Mouse (Mus musculus) limb, embryonic 10.5 days (tissue): ENCODE measurements around the gene Katnal1. TPM values are rescaled to one million over a fixed set of nuclear protein-coding genes. Genes with fewer than 3 reads are reported as not detected.

Experiments used
- DNase-seq: peaks from one replicate; pipeline ENCODE4 v3.0.0-alpha.2; 2017; ENCODE audit warnings: low spot score
- H3K27ac ChIP-seq: fragments of 300-500 bp; sonication (generic); 2 replicates; pipeline ENCODE4 v1.5.1; 2016; ENCODE audit warnings: mild to moderate bottlenecking
- H3K27me3 ChIP-seq: fragments of 300-500 bp; sonication (generic); 2 replicates; pipeline ENCODE4 v1.6.1; 2016; ENCODE audit warnings: low read depth, mild to moderate bottlenecking; ENCODE audit not compliant: poor library complexity, severe bottlenecking
- H3K36me3 ChIP-seq: fragments of 300-500 bp; sonication (generic); 2 replicates; pipeline ENCODE4 v1.6.1; 2016; ENCODE audit warnings: mild to moderate bottlenecking, moderate library complexity
- H3K4me1 ChIP-seq: fragments of 300-500 bp; sonication (generic); 2 replicates; pipeline ENCODE4 v1.6.1; 2016
- H3K4me3 ChIP-seq: fragments of 300-500 bp; sonication (generic); 2 replicates; pipeline ENCODE4 v1.5.1; 2016; ENCODE audit warnings: mild to moderate bottlenecking, moderate library complexity
- H3K9me3 ChIP-seq: fragments of 300-500 bp; sonication (generic); replicated peaks from 2 replicates; pipeline ENCODE4 v1.6.1; 2016; ENCODE audit warnings: mild to moderate bottlenecking
- WGBS: fragments of 180-500 bp; shearing (Covaris S2); methylation state at CpG from one replicate; pipeline ENCODE4 v1.1.7; 2016; 5-methylcytosine and 5-hydroxymethylcytosine counted together
- polyA plus RNA-seq: library from polyadenylated mRNA; unstranded; fragments of >200 nt; fragmentation: Nextera tagmentation; extraction: Ambion mirVana; gene quantifications from 2 replicates; pipeline ENCODE4 v1.2.1, GENCODE M21; 2016

Gene Katnal1
- polyA plus RNA-seq, 1 experiment from 2014 or later, result 19.3 TPM

DNA sequence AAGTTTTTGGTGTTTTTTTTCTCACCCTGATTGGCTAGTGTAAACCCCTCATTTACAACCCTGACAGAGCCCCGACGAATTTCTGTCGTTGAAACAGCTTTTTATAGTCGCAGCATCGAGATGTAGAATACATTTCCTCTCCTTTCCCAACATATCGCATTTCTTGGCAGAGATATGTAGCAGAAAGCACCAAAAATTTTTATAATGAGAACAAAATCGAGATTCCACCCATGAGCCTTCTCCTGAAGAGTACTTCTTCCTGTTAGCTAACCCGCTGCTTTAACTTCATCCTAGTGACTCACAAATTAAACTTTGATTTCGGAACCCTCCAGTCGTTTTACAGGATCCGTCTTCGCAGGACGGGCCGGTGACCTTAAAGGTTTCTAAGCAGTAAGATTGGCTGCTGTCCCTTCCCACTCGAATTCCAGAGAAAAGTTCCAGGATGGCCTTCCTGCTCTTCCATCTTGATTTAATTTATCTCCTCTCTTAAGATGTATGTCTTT lies 36.0 kb upstream of the Katnal1 start:
- H3K27me3 ChIP-seq, result no peaks in the 10 kb centered on the region
- peak overlapping the region; percentile 74 for H3K27ac ChIP-seq
- WGBS, result 68% methylated on average over 15 of the region's 15 CpGs
- DNase-seq, result no peak
- no peaks in the 10 kb centered on the region for H3K36me3 ChIP-seq
- no peak overlapping the region for H3K4me3 ChIP-seq
- H3K9me3 ChIP-seq, result no peaks in the 10 kb centered on the region
- H3K4me1 ChIP-seq, result peaks cover 44% of the 10 kb centered on the region

DNA sequence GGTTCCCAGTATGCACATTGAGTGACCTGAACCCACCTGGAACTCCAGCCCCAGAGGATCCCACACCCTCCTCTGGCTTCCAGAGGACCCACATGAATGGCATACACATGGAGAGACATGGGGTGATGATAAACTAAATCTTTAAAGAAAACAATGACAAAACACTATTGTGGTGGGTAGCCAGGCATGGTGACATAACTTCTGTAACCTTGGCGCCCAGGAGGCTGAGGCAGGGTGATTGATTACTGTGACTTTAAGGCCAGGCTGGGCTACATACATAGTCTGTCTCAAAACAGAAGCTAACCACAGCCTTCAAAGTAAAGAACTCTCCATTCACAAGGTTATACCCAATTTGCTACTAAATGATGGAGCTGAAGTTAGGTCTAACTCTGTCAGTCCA lies 35.1 kb upstream of the Katnal1 start:
- 81% methylated on average over 1 of the region's 1 CpGs for WGBS
- no peaks in the 10 kb centered on the region for H3K27me3 ChIP-seq
- H3K4me3 ChIP-seq, result no peak overlapping the region
- no peak for DNase-seq
- H3K36me3 ChIP-seq, result no peaks in the 10 kb centered on the region
- H3K9me3 ChIP-seq, result no peaks in the 10 kb centered on the region
- H3K4me1 ChIP-seq, result peaks cover 44% of the 10 kb centered on the region
- H3K27ac ChIP-seq, result no peak overlapping the region

DNA sequence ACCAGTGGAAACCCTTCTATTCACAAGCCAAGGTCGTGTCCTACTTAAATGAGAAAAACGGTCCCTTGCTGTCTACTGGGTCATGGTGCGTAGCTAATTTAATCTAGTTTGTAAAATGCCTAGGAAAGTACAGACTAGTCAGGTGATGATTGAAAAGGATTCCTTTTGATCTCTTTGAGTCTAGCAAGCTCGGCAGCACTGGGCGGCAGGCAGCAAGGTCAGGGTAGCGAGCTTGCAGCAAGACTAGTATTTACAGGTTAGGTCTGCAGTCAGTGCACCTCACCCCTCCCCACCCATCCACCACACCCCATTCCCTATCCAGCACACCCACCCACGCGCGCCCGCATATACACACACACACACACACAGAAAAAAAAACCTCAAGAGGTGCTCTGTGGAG lies 31.1 kb upstream of the Katnal1 start:
- no peaks in the 10 kb centered on the region for H3K27me3 ChIP-seq
- peak overlapping the region; percentile 60 for H3K4me3 ChIP-seq
- 64% methylated on average over 10 of the region's 10 CpGs for WGBS
- peaks cover 31% of the 10 kb centered on the region for H3K4me1 ChIP-seq
- H3K27ac ChIP-seq, result peak overlapping the region; percentile 88
- no peaks in the 10 kb centered on the region for H3K36me3 ChIP-seq
- DNase-seq, result no peak
- no peaks in the 10 kb centered on the region for H3K9me3 ChIP-seq

DNA sequence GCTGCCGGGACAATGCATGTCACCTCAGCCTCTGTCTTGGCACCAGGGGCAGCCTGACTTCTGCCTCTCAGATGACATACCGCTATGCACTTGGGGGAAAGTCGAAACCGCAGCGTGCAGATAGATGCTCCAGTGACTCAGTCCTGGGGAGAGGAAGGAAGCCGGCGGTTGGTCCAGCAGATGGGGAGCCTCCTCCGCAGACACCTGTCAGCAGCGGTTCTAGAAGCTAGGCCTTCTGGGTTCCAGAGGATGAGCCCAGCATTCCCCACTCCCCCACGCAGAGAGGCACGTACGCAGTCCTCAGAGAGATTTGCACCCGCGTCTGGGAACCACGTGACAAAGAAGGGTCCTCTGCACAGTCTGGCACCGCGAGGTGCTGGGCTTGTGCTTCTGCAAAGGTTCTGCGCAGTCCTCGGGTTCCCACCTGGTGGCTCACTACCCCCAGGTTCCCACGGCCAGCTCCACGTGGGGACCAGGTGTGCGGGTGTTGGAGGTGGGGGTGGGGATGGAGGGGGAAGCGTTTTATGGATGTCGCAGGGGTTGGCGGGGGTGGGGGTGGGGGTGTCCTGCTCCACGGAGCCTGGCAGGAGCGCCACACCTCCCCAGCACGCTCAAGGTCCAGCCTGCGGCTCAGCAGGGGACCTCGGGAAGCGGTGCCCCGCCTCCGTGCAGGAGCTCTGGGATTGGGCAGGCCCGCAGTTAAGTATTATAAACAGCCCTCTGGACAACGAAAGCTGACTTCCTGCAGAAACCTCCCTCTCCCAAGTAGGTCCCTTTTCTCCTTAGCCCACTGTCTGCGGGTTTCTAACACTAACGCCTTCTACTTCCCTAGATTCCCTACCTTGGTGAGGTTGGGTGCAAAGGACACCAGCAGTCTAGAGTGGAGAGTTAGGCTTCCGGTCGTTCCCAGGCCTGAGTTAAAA lies 30.2 kb upstream of the Katnal1 start:
- Histone ChIP-seq H3K27me3 (no peaks in the 10 kb centered on the region), H3K9me3 (no peaks in the 10 kb centered on the region), H3K4me1 (peaks cover 28% of the 10 kb centered on the region), H3K27ac (peak overlapping the region; percentile 88), H3K4me3 (peak overlapping the region; percentile 60), H3K36me3 (no peaks in the 10 kb centered on the region)
- WGBS, result 1% methylated on average over 39 of the region's 39 CpGs
- peak; percentile 74 for DNase-seq

DNA sequence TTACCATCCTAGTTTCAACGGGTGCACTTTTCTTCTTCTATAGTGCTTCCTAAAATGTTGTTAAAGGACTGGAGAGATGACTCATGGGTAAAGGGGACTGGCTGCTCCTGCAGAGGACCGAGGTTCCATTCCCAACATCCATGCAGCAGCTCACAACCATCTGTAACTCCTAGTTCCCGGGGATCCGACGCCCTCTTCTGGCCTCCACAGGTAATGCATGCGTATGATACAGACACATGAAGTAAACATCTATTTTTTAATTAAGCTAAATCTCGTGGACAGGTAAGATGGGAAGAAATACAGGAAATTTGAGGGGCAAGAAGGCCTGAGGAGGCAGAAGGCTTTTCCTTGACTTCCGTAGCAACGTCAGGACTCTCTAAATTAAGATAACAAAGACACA lies 29.2 kb upstream of the Katnal1 start:
- DNase-seq, result no peak
- Histone ChIP-seq H3K9me3 (no peaks in the 10 kb centered on the region), H3K4me1 (peaks cover 28% of the 10 kb centered on the region), H3K27ac (peak overlapping the region; percentile 88; the same call in 1 of the 2 replicates), H3K27me3 (no peaks in the 10 kb centered on the region), H3K4me3 (0 out of 2 replicates have a peak overlapping the region, but pooled peaks have one; percentile 60), H3K36me3 (peaks cover 2% of the 10 kb centered on the region; the same call in 1 of the 2 replicates)
- 44% methylated on average over 9 of the region's 9 CpGs for WGBS

DNA sequence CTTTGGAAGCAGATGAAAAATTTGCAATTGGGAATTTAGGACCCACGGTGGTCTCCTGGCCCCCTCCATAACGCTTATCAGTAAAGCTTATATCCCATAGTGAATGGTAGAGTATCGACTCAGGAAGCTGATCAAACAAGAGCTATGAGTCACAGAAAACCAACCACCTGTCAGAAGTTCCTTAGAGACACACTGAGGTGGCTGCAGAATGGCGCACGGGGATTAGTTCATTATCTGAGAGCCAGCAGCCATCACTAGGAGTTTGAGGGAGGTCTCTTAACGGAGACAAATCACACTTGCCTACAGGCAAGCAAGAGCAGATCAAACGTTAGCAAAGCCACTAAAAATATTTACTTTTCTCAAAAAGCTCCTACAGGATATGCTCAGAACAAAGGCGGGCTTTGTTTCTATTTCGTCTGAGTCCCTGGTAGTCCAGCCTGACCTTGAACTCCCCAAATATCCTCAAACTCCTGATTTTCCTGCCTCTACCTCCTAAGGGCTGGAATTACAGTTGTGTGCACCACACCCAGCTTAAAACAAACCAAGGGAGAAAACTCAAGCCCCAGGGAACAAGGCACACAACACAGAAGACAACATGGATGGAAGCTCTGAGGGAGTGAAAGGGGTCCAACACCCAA lies 27.9 kb upstream of the Katnal1 start:
- no peak for DNase-seq
- WGBS, result 71% methylated on average over 9 of the region's 9 CpGs
- H3K27ac ChIP-seq, result 0 out of 2 replicates have a peak overlapping the region, but pooled peaks have one; percentile 23

DNA sequence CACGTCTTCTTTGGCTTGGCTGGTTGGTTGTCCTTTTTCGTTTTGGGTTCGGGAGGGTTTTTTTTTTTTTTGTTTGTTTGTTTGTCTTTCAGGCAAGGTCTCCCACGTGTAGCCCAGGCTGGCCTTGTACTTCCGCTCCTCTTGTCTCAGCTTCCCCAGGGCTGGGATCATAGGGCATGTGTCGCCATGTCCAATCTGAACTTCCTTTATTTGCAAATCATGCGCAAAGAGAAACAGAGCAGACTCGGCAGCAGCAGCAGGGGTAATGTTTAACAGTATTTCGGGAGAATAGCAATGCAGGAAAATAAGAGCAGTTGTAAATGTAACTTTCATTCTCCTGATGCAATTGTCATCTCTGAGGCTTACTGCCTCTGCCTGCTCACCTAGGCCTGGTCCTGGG lies 27.0 kb upstream of the Katnal1 start:
- H3K4me3 ChIP-seq, result no peak overlapping the region
- no peak for DNase-seq
- no peak overlapping the region for H3K27ac ChIP-seq
- peaks cover 34% of the 10 kb centered on the region for H3K4me1 ChIP-seq
- 89% methylated on average over 9 of the region's 9 CpGs for WGBS
- H3K27me3 ChIP-seq, result no peaks in the 10 kb centered on the region
- H3K36me3 ChIP-seq, result peaks cover 2% of the 10 kb centered on the region; the same call in 1 of the 2 replicates
- no peaks in the 10 kb centered on the region for H3K9me3 ChIP-seq

More for the DNA sequence above, 27.9 kb upstream of the Katnal1 start:
- H3K27me3 ChIP-seq, result no peaks in the 10 kb centered on the region
- H3K4me1 ChIP-seq, result peaks cover 28% of the 10 kb centered on the region
- H3K36me3 ChIP-seq, result peaks cover 2% of the 10 kb centered on the region; the same call in 1 of the 2 replicates
- H3K9me3 ChIP-seq, result no peaks in the 10 kb centered on the region
- no peak overlapping the region for H3K4me3 ChIP-seq

DNA sequence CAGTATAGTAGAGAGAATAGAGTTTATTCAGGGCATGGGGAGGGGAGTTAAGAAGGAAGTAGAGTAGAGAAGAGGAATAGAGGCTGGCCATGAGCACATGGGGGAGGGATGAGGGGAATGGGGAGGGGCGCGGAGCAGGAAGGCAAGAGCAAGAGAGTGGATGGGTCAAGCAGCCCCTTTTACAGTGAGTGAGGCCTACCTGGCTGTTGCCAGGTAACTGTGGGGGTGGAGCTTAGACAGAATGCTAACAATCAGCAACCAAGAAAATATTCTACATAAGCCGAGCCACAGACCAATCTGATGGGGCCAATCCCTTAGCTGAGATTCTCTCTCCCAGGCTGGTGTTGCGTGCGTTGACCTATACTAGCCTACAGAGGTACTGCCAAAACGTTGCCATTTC lies 26.5 kb upstream of the Katnal1 start:
- H3K27me3 ChIP-seq, result no peaks in the 10 kb centered on the region
- no peaks in the 10 kb centered on the region for H3K9me3 ChIP-seq
- no peak overlapping the region for H3K27ac ChIP-seq
- H3K36me3 ChIP-seq, result peaks cover 2% of the 10 kb centered on the region; the same call in 1 of the 2 replicates
- DNase-seq, result no peak
- H3K4me1 ChIP-seq, result peaks cover 39% of the 10 kb centered on the region
- 90% methylated on average over 6 of the region's 6 CpGs for WGBS
- H3K4me3 ChIP-seq, result no peak overlapping the region

DNA sequence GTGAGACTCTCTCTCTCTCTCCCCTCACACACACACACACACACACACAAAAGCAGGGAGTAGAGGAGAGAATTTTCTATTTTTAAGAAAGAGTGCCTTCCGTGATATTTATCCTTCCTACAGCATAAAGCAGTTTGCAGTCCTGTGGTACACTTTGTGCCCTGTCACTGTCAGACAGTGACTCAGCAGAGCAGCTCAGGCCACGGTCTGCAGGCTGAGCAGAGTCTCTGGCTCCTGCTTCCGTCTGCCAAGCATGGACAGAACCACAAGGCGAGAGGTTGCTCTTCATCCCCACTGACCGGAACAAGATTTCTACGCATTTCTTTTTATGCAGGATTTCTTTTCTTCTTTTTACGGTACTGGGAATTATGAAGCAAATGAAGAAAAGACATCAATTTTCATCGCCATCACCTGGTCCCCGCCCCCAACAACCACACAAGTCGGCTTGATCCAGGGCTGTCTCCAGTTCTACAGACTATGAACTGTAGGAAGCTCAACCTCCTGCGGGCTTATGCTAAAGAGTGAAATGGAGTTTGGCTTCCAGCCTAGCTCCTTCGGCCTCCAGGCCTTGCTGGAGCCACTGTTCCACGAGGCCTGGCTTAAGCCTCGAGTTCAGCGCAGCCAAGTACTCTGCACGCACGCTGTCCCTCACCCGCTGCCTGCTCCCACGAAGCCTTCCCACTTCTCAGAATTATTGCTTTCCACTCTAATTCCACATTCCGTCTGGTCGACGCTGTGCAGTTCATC lies 25.4 kb upstream of the Katnal1 start:
- no peaks in the 10 kb centered on the region for H3K9me3 ChIP-seq
- peaks cover 2% of the 10 kb centered on the region; the same call in 1 of the 2 replicates for H3K36me3 ChIP-seq
- DNase-seq, result no peak
- 86% methylated on average over 22 of the region's 22 CpGs for WGBS
- H3K4me1 ChIP-seq, result peaks cover 39% of the 10 kb centered on the region
- no peak overlapping the region for H3K4me3 ChIP-seq
- H3K27me3 ChIP-seq, result no peaks in the 10 kb centered on the region
- peak overlapping the region; percentile 32; the same call in 1 of the 2 replicates for H3K27ac ChIP-seq

DNA sequence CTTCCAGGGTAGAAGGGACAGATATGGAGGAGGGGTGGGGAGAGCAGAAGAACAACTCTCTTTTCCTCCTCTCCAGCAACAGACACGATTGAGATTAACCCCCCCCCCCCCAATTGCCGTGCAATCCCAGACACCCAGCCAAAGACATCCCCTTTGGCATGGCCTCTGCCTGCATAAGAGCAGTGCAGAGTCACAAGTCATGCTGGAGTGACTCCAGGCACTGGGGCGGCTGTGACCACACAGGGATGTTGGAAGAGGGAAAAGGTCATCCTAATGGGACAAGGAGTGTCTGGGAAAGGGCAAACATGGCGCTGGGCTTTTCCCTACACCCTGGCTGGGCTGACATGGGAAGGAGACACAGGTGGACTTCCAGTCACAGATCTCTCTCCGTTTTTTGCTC lies 24.0 kb upstream of the Katnal1 start:
- H3K4me1 ChIP-seq, result peaks cover 35% of the 10 kb centered on the region
- DNase-seq, result no peak
- no peaks in the 10 kb centered on the region for H3K9me3 ChIP-seq
- H3K27me3 ChIP-seq, result no peaks in the 10 kb centered on the region
- H3K27ac ChIP-seq, result peak overlapping the region; percentile 25; the same call in 1 of the 2 replicates
- peaks cover 2% of the 10 kb centered on the region; the same call in 1 of the 2 replicates for H3K36me3 ChIP-seq
- WGBS, result 82% methylated on average over 5 of the region's 5 CpGs
- no peak overlapping the region for H3K4me3 ChIP-seq

DNA sequence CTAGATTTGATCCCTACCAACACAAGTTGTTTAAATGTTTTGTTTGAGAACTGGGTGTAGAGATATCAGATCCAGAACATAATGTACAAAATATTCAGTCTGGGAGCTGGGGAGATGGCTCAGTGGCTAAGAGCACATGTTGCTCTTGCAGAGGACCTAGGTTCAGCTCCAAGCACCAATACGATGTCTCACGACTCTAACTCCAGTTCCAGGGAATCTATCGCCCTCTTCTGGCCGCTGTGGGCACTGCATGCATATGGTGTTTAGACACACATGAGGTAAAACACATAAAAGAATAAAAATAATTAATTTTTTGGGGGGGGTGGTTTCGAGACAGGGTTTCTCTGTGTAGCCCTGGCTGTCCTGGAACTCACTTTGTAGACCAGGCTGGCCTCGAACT lies 23.3 kb upstream of the Katnal1 start:
- DNase-seq, result peak; percentile 63

DNA sequence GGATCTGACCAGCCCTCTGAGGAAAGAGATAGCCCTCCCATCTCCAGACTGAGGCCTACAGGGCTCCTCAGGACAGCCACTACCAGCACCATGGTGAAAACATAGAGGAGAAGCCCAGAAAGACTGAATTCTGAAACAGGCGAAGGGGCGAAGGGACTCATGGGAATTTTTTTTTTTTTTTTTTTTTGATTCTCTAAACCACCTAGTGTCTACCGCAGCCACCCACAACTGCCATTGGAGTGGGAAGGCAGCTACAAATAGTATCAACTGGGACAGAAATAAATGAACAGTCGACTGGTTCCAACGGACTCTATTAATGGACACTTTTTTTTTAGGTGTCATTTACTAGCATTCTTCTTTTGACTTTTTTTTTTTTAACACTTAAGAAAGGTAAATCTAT lies 22.2 kb upstream of the Katnal1 start:
- peaks cover 2% of the 10 kb centered on the region; the same call in 1 of the 2 replicates for H3K36me3 ChIP-seq
- H3K27ac ChIP-seq, result 0 out of 2 replicates have a peak overlapping the region, but pooled peaks have one; percentile 82
- 96% methylated on average over 5 of the region's 5 CpGs for WGBS
- H3K4me3 ChIP-seq, result no peak overlapping the region
- no peaks in the 10 kb centered on the region for H3K27me3 ChIP-seq
- H3K9me3 ChIP-seq, result no peaks in the 10 kb centered on the region
- peaks cover 27% of the 10 kb centered on the region for H3K4me1 ChIP-seq
- no peak for DNase-seq

More for the DNA sequence above, 23.3 kb upstream of the Katnal1 start:
- no peak overlapping the region for H3K4me3 ChIP-seq
- no peaks in the 10 kb centered on the region for H3K9me3 ChIP-seq
- 49% methylated on average over 6 of the region's 6 CpGs for WGBS
- H3K27ac ChIP-seq, result no peak overlapping the region
- no peaks in the 10 kb centered on the region for H3K27me3 ChIP-seq
- peaks cover 2% of the 10 kb centered on the region; the same call in 1 of the 2 replicates for H3K36me3 ChIP-seq
- peaks cover 35% of the 10 kb centered on the region for H3K4me1 ChIP-seq
